Mouse (Mus musculus) hindbrain, embryonic 15.5 days (tissue): Measurements from ENCODE around the gene Pam. TPM values are rescaled to one million over a fixed set of nuclear protein-coding genes. Genes with fewer than 3 reads are reported as not detected.

Experiments
- ATAC-seq: fragments of 200-750 bp; cut with Nextera tagmentation; 2 replicates; pipeline ENCODE4 v1.8.0; 2017; ENCODE audit warnings: low read depth, moderate number of reproducible peaks, moderate TSS enrichment; ENCODE audit not compliant: low FRiP score
- H3K27ac ChIP-seq: fragments of 300-500 bp; sonication (generic); replicated peaks from 2 replicates; pipeline ENCODE4 v1.5.1; 2015; ENCODE audit warnings: mild to moderate bottlenecking, inconsistent platforms
- H3K27me3 ChIP-seq: fragments of 300-500 bp; sonication (generic); 2 replicates; pipeline ENCODE4 v1.6.1; 2015; ENCODE audit warnings: control low read depth, inconsistent platforms
- H3K36me3 ChIP-seq: fragments of 300-500 bp; sonication (generic); 2 replicates; pipeline ENCODE4 v1.6.1; 2015; ENCODE audit warnings: control low read depth, inconsistent platforms
- H3K4me1 ChIP-seq: fragments of 300-500 bp; sonication (generic); replicated peaks from 2 replicates; pipeline ENCODE4 v1.6.1; 2015; ENCODE audit warnings: control low read depth, inconsistent platforms
- H3K4me2 ChIP-seq: fragments of 300-500 bp; sonication (generic); 2 replicates; pipeline ENCODE4 v1.6.1; 2015; ENCODE audit warnings: moderate library complexity, mild to moderate bottlenecking, inconsistent platforms
- H3K4me3 ChIP-seq: fragments of 300-500 bp; sonication (generic); 2 replicates; pipeline ENCODE4 v1.5.1; 2015; ENCODE audit warnings: mild to moderate bottlenecking, inconsistent platforms
- H3K9ac ChIP-seq: fragments of 300-500 bp; sonication (generic); 2 replicates; pipeline ENCODE4 v1.6.1; 2015; ENCODE audit warnings: inconsistent platforms
- H3K9me3 ChIP-seq: fragments of 300-500 bp; sonication (generic); 2 replicates; pipeline ENCODE4 v1.6.1; 2016; ENCODE audit warnings: control low read depth, inconsistent platforms
- WGBS: fragments of 180-500 bp; shearing (Covaris S2); methylation state at CpG from one replicate; pipeline ENCODE4 v1.1.7; 2015; 5-methylcytosine and 5-hydroxymethylcytosine counted together
- polyA plus RNA-seq: library from polyadenylated mRNA; unstranded; fragments of >200 nt; fragmentation: Nextera tagmentation; extraction: Ambion mirVana; gene quantifications from 2 replicates; pipeline ENCODE4 v1.2.1, GENCODE M21; 2015

The Pam gene
- polyA plus RNA-seq, 1 experiment from 2014 or later: 29.8 TPM

- Histone ChIP-seq H3K9me3 (no peaks in the 10 kb centered on the region), H3K9ac (no peak overlapping the region), H3K36me3 (no peaks in the 10 kb centered on the region), H3K27ac (no peak overlapping the region), H3K27me3 (no peaks in the 10 kb centered on the region), H3K4me1 (peaks cover 16% of the 10 kb centered on the region), H3K4me3 (no peak overlapping the region), H3K4me2 (no peak overlapping the region)
- no peak for ATAC-seq
- WGBS: 57% methylated on average over 2 of the region's 2 CpGs
Observed at GRCm38 (mm10) chr1:98053447-98053846, 42.0 kb downstream of the Pam start.

GRCm38 (mm10) chr1:98052775-98053174 lies 42.7 kb downstream of the Pam start:
- Histone ChIP-seq H3K27ac (no peak overlapping the region), H3K9me3 (no peaks in the 10 kb centered on the region), H3K27me3 (no peaks in the 10 kb centered on the region), H3K36me3 (no peaks in the 10 kb centered on the region), H3K4me2 (no peak overlapping the region), H3K4me3 (no peak overlapping the region), H3K4me1 (peaks cover 22% of the 10 kb centered on the region), H3K9ac (no peak overlapping the region)
- WGBS: 93% methylated on average over 4 of the region's 4 CpGs
- ATAC-seq: no peak

GRCm38 (mm10) chr1:98051039-98051438 lies 44.4 kb downstream of the Pam start:
- no peaks in the 10 kb centered on the region for H3K9me3 ChIP-seq
- H3K27ac ChIP-seq: no peak overlapping the region
- no peak overlapping the region for H3K4me3 ChIP-seq
- peaks cover 25% of the 10 kb centered on the region for H3K4me1 ChIP-seq
- ATAC-seq: no peak
- H3K4me2 ChIP-seq: no peak overlapping the region
- no peak overlapping the region for H3K9ac ChIP-seq
- no peaks in the 10 kb centered on the region for H3K36me3 ChIP-seq
- no peaks in the 10 kb centered on the region for H3K27me3 ChIP-seq
- 42% methylated on average over 3 of the region's 3 CpGs for WGBS

- no peak for ATAC-seq
- Histone ChIP-seq H3K4me1 (peaks cover 25% of the 10 kb centered on the region), H3K9me3 (no peaks in the 10 kb centered on the region), H3K27me3 (no peaks in the 10 kb centered on the region), H3K27ac (no peak overlapping the region), H3K4me3 (no peak overlapping the region), H3K9ac (no peak overlapping the region), H3K4me2 (no peak overlapping the region), H3K36me3 (no peaks in the 10 kb centered on the region)
- WGBS: 75% methylated on average over 7 of the region's 7 CpGs
Observed at GRCm38 (mm10) chr1:98049756-98050155, 45.7 kb downstream of the Pam start.

GRCm38 (mm10) chr1:98048218-98048801 lies 47.1 kb downstream of the Pam start:
- Histone ChIP-seq H3K4me2 (peak overlapping the region; percentile 44), H3K9ac (no peak overlapping the region; the same call in 1 of the 2 replicates), H3K9me3 (no peaks in the 10 kb centered on the region), H3K4me1 (peaks cover 21% of the 10 kb centered on the region), H3K27ac (peak overlapping the region; percentile 76), H3K27me3 (no peaks in the 10 kb centered on the region), H3K4me3 (no peak overlapping the region), H3K36me3 (no peaks in the 10 kb centered on the region)
- peak; percentile 28; the same call in 1 of the 2 replicates for ATAC-seq
- 15% methylated on average over 5 of the region's 5 CpGs for WGBS

GRCm38 (mm10) chr1:98047284-98048217 lies 47.9 kb downstream of the Pam start:
- 0 out of 2 replicates have a peak overlapping the region, but pooled peaks have one; percentile 7 for H3K4me3 ChIP-seq
- H3K4me2 ChIP-seq: peak overlapping the region; percentile 44
- ATAC-seq: peak; percentile 93
- 22% methylated on average over 10 of the region's 10 CpGs for WGBS
- H3K27ac ChIP-seq: peak overlapping the region; percentile 76
- peak overlapping the region; percentile 17; the same call in 1 of the 2 replicates for H3K9ac ChIP-seq
- no peaks in the 10 kb centered on the region for H3K27me3 ChIP-seq
- no peaks in the 10 kb centered on the region for H3K9me3 ChIP-seq
- peaks cover 21% of the 10 kb centered on the region for H3K4me1 ChIP-seq
- H3K36me3 ChIP-seq: no peaks in the 10 kb centered on the region

- no peak overlapping the region for H3K4me3 ChIP-seq
- 30% methylated on average over 2 of the region's 2 CpGs for WGBS
- no peaks in the 10 kb centered on the region for H3K36me3 ChIP-seq
- H3K4me1 ChIP-seq: 0 out of 2 replicates have a peak, but pooled peaks cover 2% of the 10 kb centered on the region
- ATAC-seq: no peak
- no peaks in the 10 kb centered on the region for H3K9me3 ChIP-seq
- no peak overlapping the region for H3K9ac ChIP-seq
- H3K27ac ChIP-seq: no peak overlapping the region
- no peaks in the 10 kb centered on the region for H3K27me3 ChIP-seq
- no peak overlapping the region for H3K4me2 ChIP-seq
Observed at GRCm38 (mm10) chr1:98042425-98042824, 53.0 kb downstream of the Pam start.

GRCm38 (mm10) chr1:98038252-98038651 lies 57.2 kb downstream of the Pam start:
- no peak for ATAC-seq
- Histone ChIP-seq H3K27ac (no peak overlapping the region), H3K36me3 (no peaks in the 10 kb centered on the region), H3K9ac (no peak overlapping the region), H3K4me1 (0 out of 2 replicates have a peak, but pooled peaks cover 2% of the 10 kb centered on the region), H3K4me3 (no peak overlapping the region), H3K9me3 (no peaks in the 10 kb centered on the region), H3K4me2 (no peak overlapping the region), H3K27me3 (no peaks in the 10 kb centered on the region)
- WGBS: 82% methylated on average over 3 of the region's 3 CpGs

- H3K36me3 ChIP-seq: no peaks in the 10 kb centered on the region
- no peak overlapping the region for H3K9ac ChIP-seq
- no peaks in the 10 kb centered on the region for H3K9me3 ChIP-seq
- no peak overlapping the region for H3K27ac ChIP-seq
- H3K4me2 ChIP-seq: no peak overlapping the region
- 88% methylated on average over 2 of the region's 2 CpGs for WGBS
- no peaks in the 10 kb centered on the region for H3K27me3 ChIP-seq
- H3K4me3 ChIP-seq: no peak overlapping the region
- no peaks in the 10 kb centered on the region; the same call in 1 of the 2 replicates for H3K4me1 ChIP-seq
- ATAC-seq: no peak
Observed at GRCm38 (mm10) chr1:98035736-98036135, 59.7 kb downstream of the Pam start.

- H3K36me3 ChIP-seq: no peaks in the 10 kb centered on the region
- H3K9ac ChIP-seq: no peak overlapping the region
- H3K4me2 ChIP-seq: no peak overlapping the region
- no peaks in the 10 kb centered on the region for H3K9me3 ChIP-seq
- H3K4me1 ChIP-seq: no peaks in the 10 kb centered on the region; the same call in 1 of the 2 replicates
- H3K27me3 ChIP-seq: no peaks in the 10 kb centered on the region
- H3K4me3 ChIP-seq: no peak overlapping the region
- no peak overlapping the region for H3K27ac ChIP-seq
- 65% methylated on average over 8 of the region's 8 CpGs for WGBS
- peak; percentile 83; the same call in 1 of the 2 replicates for ATAC-seq
Observed at GRCm38 (mm10) chr1:98031802-98032201, 63.6 kb downstream of the Pam start.

GRCm38 (mm10) chr1:98029025-98029424 lies 66.4 kb downstream of the Pam start:
- WGBS: 98% methylated on average over 5 of the region's 5 CpGs
- Histone ChIP-seq H3K27me3 (no peaks in the 10 kb centered on the region), H3K27ac (no peak overlapping the region), H3K4me2 (no peak overlapping the region), H3K4me3 (no peak overlapping the region), H3K36me3 (no peaks in the 10 kb centered on the region), H3K9ac (no peak overlapping the region), H3K4me1 (no peaks in the 10 kb centered on the region; the same call in 1 of the 2 replicates), H3K9me3 (no peaks in the 10 kb centered on the region)
- no peak for ATAC-seq

GRCm38 (mm10) chr1:98028468-98028867 lies 67.0 kb downstream of the Pam start:
- Histone ChIP-seq H3K36me3 (no peaks in the 10 kb centered on the region), H3K4me3 (no peak overlapping the region), H3K4me1 (no peaks in the 10 kb centered on the region; the same call in 1 of the 2 replicates), H3K9me3 (no peaks in the 10 kb centered on the region), H3K4me2 (no peak overlapping the region), H3K27ac (no peak overlapping the region), H3K9ac (no peak overlapping the region), H3K27me3 (no peaks in the 10 kb centered on the region)
- 92% methylated on average over 5 of the region's 5 CpGs for WGBS
- no peak for ATAC-seq
